Mouse (Mus musculus): ENCODE measurements around the gene Syt8.

Syt8 gene

DNA sequence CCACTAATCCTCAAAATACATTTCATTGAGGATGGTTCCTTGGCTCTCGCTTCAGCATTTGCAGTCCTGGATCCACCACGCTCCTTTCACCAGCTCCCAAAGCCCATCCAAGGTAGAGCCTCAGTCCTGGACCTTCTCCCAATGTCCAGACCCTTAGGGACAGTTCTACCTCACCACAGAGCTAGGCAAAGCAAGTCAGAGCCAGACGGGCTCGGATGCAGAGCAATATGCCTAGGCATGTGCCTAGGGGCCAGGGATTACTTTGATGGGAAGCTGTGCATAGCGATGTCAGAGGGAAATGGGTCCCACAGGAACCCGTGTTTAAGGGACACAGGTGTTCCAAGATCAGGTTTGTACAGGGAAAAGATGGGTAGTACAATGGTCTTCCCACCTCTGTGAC lies 10.7 kb downstream of the Syt8 start:
- 92% methylated on average over 6 of the region's 6 CpGs for WGBS

DNA sequence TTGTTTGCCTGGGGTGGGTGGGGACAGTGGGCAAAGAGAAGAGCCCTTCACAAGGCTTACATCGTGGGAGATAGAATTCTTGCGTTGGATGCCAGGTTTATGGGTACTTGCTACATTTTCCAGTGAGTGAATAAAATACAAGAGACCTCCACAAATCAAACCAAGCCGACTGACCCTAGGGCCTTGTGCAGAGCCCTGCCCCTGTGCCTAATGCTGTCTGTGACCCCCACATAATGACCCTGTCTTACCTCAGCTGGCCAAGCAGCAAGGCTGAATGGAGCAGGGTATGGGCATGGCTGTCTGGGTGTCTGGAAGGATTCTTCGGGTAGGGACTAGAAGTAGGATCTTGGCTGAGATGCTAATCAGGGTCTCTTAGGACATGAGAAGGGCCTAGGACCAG lies 11.6 kb downstream of the Syt8 start:
- 93% methylated on average over 4 of the region's 4 CpGs for WGBS

DNA sequence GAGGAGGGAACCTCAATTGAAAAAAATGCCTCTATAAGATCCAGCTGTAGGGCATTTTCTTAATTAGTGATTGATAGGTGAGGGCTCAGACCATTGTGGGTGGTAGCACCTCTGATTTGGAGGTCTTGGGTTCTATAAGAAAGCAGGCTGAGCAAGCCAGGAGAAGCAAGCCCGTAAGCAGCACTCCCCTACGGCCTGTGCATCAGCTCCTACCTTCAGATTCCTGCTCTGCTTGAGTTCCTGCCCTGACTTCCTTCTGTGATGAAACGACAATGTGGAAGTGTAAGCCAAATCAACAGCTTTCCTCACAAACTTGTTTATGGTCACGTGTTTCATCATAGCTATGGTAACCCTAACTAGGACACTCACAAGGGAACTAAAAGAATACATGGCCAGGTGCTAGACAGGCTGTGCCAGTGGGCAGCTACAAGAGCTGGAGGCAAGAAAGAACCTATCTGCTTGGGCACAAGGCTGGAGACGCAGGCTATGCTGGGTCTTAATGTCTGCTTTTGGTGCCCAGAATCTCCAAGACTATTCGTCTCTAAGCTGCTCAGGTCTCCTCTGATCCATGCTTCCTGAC lies 14.5 kb downstream of the Syt8 start:
- WGBS, result 68% methylated on average over 6 of the region's 6 CpGs

DNA sequence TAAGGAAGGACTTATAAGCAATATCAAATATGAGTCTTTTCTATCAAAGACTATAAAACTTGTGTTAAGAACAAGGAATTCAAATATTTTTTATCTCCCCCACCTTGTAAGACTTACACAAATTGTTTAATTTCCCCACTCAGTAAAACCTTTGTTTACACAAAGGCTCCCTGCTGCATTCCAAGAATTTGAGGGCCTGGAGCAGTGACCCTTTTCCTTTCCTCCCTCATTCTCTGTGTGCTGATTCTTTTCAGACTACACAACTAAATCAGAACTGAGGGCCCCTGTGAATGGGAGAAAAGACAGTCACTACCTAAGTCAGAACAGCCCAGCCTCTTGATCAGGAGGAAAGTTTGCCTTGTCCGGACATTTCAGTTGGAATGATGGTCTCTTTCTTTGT lies 20.1 kb downstream of the Syt8 start:
- 89% methylated on average over 1 of the region's 1 CpGs for WGBS

DNA sequence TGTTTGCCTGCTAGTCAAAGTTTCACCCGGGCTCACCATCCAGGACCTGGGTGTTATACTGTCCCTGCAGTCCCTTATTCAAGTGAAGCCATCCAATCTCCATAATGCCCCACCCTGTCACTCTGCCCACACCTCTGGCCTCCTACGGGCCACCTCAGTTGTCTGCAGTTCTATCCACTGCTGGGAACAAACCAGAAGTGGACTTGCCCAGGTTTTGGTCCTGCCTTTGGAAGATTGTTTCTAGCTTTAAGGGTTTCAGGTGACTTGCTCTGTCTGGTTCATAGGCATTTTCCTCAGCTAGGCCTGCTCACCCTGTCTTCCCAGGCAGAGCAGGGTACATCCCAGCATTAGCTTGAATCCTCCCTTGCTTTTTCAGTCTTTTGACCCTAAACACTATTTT lies 20.6 kb downstream of the Syt8 start:
- WGBS, result 73% methylated on average over 2 of the region's 2 CpGs

DNA sequence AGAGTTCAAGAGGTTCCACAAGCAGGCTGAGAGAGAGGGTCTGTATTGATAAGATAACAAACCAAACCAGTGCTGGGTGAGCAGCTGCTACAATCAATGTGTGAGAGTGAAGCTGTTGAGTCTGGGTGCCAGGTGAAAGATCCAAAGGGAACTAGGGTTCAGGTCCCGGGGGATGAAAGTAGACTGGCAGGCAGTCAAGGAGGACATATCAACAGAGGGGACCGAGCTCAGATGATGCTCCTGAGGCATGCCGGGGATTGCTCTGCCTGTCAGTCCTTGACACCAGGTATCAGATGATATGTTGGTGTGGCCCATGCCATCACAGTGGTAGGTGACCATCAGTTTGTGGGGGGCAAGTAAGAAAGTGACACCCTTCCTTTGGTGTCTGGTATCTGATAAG lies 22.2 kb downstream of the Syt8 start:
- whole genome bisulfite sequencing, result 91% methylated on average over 3 of the region's 3 CpGs

DNA sequence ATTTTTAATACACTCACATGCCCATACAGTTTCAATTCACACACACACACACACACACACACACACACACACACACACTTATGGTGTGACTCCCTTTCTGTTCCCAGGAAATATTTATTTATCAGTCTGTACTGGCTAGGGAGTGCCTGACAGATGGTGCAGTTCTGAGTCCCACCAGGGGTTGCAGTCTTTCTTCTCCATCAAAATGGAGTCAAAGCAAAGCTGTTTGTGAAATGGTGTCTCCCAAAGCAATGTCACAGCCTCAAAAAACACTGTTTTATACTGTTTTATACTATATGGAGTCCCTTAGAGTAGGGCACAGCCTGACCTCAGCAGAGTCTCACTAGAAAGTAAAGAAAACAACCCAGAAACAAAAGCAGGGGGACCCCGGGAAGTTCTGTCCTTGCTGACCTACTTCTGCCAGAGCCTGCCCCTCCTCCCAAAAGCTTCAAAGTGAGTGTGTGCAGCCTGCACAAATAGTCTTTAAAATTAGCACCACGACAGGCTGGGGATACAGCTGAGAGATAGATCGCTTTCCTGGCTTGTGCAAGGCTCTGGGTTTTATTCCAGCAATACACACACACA lies 22.7 kb downstream of the Syt8 start:
- 1% methylated on average over 3 of the region's 3 CpGs for WGBS

DNA sequence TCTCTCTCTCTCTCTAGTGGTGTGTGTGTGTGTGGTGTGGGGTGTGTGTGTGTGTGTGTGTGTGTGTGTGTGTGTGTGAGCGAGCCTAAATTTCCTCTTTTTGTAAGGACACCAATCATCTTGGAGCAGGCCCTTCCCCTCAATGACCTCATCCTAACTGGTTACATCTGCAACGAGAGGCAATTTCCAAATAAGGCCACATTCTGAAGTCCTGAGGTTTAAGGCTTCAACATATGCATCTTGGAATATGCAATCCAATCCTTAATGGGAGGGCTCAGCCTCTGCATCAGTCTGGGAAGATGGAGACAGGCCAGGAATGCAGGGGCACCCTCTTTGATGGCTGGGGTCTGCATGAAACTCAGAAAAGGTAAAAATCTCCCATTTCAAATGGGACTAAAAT lies 23.4 kb downstream of the Syt8 start:
- WGBS, result 49% methylated on average over 2 of the region's 2 CpGs

DNA sequence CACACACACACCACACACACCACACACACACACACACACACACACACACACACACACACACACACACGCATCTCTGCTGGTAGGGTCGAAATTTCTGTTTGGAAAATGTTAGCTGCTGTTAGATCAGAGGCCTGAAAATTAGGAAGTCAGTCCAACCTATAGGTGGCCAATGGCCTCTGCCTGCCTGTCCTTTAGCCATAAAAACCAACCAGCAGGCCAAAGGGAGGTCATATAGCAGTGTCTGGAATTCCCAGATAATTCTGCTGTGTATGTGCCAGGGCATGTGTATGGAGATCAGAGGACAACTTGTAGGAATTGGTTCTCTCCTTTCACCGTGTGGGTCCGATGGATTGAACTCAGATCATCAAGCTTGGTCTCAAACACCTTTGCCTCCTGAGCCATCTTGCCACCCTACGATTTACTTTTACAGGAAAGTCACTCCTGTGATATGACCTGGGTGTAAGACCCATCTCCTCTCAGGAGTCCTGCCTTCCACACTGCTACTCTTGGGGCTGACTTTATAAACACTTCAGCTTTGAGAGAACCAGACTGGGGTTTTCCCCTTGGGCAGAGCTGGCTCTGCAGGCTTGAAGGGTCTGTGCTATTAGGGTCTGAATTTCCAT lies 24.1 kb downstream of the Syt8 start:
- 90% methylated on average over 5 of the region's 5 CpGs for WGBS

DNA sequence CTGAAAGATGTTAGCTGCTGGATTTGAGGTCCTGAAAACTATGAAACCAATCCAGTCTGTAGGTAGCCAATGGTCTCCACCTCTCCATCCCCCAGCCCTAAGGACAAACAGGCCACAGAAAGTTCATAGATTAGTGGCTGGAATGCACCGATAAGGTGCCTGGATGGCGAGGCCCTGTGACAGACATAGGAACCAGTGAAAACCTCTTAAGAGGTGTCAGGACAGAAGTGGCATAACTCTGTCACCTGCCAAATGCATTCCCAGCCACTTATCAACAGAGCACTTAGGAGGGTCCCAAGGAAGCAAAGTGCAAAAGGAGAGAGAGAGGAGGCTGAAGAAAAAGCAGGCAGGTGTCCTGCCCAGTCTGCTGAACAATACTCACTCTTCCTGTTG lies 24.6 kb downstream of the Syt8 start:
- 92% methylated on average over 2 of the region's 2 CpGs for WGBS

DNA sequence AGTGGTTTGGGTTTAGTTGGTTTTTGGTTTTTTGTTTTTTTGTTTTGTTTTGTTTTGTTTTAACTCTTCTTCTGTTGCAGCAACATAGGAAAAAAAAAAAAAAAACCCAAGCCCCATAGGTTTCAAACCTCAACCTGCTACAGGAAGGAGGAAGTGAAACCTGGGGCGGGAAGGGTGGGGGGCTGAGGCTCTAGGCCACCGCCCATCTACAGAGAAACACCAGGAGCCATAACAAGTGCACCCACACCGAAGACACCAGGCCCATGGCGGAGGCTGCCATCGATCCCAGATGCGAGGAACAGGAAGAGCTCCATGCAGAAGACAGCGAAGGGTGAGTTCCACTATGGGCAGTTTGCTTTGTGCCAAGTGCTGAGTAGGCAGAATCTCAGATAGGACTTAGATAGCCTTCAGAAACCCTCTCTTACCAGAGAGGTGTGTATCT lies 26.0 kb downstream of the Syt8 start, which contains the start of gene Lsp1:
Lsp1 (plus strand) TSS at position 174 of the 442 bp plus-strand sequence.
- 93% methylated on average over 7 of the region's 7 CpGs for WGBS

DNA sequence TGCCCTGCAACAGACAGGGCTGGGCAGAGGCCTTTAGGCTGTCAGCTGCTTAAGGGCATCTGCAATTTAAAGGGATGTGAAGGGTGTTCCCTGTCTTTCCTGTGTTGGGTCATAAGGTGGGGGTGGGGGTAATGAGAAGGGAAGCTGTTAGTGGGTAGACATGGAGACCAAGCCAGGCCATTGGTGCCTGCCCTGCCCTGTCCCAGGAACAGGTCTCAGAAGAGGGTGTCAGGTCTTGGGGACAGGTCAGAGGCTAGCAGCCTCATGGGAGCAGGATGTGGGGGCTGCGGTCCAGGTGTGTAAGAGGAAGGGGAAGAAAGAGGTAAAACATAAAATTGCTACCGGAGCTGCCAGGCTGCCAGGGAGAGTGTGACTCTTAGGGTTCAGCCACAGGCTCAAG lies 26.8 kb downstream of the Syt8 start:
- WGBS, result 88% methylated on average over 2 of the region's 2 CpGs

DNA sequence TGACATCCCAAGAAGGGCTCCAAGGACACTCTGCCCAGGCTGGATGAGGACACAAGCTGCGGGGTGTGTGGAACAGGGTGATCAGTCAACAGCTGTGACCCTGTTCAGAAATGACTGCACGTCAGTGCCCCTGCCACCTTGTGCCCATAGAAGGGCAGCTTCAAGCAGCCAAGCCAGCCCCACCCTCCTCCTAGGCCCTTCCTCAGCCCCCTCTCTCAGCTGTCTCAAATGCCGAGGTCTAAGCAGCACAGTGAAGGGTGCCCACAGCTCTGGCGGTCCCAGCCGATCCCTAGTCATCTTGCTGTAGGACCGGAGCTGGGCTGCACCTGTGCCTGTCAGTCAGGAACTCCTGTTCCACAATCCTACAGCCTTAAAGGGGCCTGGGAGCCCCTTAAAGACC lies 27.5 kb downstream of the Syt8 start:
- WGBS, result 92% methylated on average over 6 of the region's 6 CpGs

DNA sequence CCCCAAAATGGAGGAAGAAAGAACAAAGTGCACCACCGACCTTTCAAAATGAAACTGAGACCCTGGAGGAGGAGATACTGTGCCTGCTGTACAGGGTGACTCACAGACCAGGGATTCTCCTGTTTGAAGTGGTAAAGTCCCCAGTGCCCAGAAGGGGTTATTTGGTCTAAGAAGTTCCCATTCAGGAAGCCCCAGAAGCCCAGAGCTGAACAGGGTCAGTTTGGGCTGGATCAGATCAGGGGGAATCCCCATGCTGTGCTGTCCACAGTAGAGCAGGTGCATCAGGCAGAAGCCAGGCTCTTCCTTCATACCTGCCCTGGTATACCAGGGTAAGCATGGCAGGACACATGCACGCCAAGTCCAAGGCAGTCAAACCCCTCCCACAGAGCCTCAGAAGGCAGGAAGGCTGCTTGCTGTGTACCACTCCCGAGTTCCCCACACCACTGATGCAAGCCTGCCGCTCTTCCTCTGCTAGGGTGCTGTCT lies 28.0 kb downstream of the Syt8 start:
- WGBS, result 81% methylated on average over 4 of the region's 4 CpGs

DNA sequence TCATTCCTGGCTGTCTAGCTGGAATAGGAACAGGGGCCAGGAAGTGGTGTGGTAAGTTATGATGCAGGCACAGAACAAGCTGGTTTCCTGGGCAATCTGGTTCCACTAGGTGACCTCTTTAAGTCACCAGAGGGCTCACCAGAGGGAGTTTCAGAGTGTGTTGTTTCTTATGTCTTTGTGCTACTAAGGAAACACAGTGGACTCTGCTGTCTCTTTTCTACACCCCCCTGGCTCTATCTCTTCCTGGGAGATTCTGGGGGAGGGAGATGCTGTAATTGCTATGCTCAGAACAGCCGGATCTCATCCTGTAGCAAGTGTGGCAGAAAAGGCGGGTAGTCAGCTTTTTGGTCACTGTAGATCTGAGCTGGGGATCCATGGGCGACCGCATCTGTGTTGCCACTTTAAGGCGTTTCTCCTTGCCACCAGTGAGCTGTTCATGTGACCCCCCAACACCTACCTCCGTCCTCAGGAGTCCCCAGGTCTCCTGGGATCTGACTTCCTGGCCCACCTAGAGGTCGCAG lies 35.6 kb downstream of the Syt8 start:
- WGBS, result 67% methylated on average over 7 of the region's 7 CpGs

DNA sequence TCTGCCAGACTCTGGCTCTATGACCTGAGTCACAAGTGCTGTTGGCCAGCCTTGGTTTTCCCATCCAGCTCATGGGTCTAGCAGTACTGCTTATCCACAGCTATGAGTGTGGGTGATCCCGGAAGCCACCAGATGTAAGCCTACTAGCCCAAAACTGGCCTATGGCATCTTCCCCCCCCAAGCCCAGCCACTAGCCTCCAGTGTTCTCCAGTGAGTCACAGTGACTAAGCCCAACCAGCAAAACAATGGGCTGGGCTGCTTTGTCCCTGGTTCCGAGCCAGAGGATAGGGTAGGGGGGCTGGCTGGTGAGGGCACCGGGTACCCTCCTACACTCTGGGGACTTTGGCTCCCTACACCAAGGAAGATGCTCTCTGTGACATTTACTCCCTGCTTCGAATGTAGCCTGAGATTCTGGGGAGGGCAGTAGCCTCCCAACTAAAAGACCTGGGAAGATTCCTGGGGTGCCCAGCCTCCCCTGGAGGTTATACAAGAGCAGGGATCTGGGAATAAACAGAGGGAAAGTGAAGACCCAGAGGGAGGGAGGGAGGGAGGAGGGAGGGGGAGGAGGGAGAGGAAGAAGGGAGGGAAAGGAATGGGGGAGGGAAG lies 36.3 kb downstream of the Syt8 start:
- WGBS, result 33% methylated on average over 4 of the region's 4 CpGs

DNA sequence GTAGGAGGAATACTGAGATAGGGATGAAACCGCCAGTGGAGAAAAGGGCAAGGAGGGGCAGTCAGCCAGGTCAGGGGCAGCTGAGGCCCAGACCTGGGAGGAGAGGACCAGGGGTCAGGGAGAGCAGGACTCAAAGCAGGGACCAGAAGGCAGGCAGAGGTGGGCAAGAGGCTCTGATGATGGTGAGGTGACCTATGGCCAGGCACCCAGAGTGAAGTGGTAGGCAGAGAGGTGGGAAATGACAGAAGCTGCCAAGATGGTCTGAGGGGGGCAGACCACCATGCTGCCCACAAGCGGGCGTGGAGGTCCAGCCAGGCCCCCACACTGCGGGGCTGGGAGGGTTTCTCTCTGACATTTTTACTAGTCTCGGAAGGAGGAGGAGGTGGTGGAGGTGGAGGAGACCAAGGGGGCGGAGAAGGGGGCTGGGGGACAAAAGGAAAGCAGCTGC lies 36.8 kb downstream of the Syt8 start:
- WGBS, result 62% methylated on average over 6 of the region's 6 CpGs

DNA sequence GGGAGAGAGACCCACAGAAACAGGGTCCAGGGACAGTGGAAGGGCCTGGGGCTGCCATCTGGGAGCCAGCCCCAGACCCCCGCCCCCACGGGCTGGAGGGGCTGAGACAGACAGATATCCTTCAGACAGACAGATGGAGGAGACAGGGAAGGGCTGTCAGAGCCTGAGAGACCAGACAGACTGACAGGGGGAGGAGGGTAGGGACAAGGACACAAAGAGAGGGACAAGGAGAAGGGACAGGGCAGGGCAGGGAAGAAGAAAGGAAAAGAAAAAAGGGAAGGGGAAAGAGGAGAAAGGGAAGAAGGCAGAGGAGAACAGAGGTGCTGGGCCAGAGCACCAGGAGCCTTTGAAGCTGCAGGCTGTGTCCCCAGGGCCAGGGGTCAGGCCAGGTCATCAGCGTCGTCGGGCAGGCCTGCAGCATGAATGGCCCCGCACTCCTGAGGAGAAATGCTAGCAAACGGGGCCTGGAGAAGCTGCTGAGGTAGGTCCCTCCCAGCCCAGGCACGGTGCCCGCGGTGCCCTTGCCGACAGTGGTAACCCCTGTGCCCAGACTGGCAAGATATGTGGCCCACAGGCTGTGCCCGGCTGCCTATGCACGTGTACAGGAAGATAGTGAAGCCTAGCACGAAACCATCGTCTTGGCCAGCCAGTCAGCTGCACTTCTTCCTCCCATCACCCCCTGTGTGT lies 37.4 kb downstream of the Syt8 start:
- WGBS, result 73% methylated on average over 15 of the region's 15 CpGs

DNA sequence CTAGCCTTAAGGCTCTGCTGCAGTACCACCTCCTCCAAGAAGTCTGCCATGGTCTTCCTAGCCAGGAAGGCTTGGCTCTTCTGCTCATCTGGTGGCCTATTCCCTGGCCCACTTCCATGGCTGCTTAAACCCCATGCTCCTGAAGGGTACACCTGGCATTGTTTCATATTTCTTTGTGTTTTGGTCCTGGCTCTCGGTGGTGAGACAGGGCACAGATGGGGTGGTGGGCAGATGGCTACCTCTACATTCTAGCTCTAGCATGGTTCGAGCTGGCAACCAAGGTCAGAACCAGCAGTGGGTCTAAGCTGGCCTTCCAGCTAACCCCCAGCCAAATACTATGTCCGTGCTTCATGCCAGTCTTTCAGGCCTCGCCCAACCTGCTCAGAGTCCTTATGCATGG lies 38.3 kb downstream of the Syt8 start:
- WGBS, result 96% methylated on average over 4 of the region's 4 CpGs

DNA sequence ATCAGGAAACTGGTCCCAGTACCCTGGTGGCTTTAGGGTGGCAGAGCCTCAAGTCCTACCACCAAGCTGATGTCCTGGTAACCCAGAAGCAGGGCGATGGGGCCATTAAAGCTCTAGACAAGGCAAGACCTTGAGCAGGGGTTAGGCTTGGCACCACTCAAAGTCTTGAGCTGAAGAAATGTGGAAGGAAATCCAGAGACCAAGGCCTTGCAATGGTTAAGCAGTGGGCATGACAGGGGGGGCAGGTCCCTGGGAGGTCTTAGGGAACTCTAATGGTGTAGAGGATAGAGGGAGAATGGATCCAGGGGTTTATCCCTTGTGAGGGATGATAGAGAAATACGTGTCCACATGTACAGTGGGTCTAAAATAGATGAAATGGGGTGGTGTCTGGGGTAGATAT lies 38.8 kb downstream of the Syt8 start:
- WGBS, result 97% methylated on average over 2 of the region's 2 CpGs

DNA sequence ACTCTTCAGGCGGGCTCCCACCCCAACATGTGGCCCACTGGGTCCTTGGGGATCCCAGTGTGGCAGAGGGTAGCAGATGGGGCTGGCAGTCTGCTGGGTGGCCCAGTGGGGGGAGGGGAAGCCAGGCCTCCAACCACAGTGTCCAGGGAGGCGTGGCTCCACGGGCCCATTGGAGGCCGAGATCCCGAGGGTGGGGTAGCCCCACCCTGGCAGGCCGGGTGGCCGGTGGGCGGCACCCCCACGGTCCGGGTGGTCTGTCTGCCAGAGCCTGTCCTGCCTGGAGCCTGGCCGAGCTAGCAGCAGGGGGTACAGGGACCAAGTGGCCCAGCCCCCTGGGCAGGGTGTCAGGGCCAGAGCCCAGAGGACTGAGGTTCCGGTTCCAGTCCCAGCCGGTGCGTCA lies 40.1 kb downstream of the Syt8 start:
- 89% methylated on average over 14 of the region's 14 CpGs for WGBS

DNA sequence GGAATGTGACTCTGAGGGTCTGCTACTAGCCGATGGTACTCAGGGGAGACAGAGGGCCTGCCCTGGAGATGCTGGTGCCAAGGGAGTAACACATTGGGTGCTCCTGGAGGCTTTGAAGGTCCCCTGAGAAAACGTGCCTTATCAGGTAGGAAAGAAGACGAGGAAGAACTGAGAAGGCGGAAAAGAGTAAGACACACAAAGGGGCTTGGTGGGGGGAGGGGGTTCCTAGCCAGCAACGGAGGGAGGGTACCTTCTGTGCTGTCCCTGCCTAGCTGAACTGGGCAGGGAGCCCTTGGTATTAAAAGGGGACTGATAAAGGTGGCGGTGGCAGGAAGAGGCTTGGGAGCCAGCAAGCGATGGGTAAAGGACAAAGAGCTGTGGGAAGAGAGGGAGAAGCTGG lies 41.0 kb downstream of the Syt8 start:
- WGBS, result 80% methylated on average over 7 of the region's 7 CpGs

Measured in cerebral cortex, adult 2 months (tissue).